Mouse (Mus musculus) v-Abl transformed pro-B cells (cell line): ENCODE measurements around the gene Hpse2.
"Not testable (repeated sequence)": the region's sequence is repeated elsewhere in the genome, so short reads cannot be mapped to it uniquely, and the experiment has no call there.

ENCODE experiments used
- in situ Hi-C, 2 experiments: fragments of 400-800 bp; cut with MboI; formaldehyde crosslinking; loops; one replicate each; pipeline ENCODE4 v1.15.1; 2025; ENCODE audit not compliant: unreplicated experiment in 2 of 2

Hpse2 gene

GRCm38 (mm10) chr19:43388017-43388904 lies at the start of gene Hpse2:
TSS of gene Hpse2 (minus strand) at chr19:43388355.
- in situ Hi-C loops, result no loop called here

GRCm38 (mm10) chr19:43427446-43428224 lies 39.5 kb upstream of the Hpse2 start:
- in situ Hi-C loops, result no loop called here

GRCm38 (mm10) chr19:43424082-43424481 lies 35.9 kb upstream of the Hpse2 start:
- in situ Hi-C loops, result loop anchor here (25.0 kb wide), 2 partner anchors 1212 to 1387 kb away; partner anchors contain the start of genes Sfrp5 (in 2 of the 2), Ankrd2 (in 1 of the 2) and Hoga1 (in 1 of the 2)

GRCm38 (mm10) chr19:43420506-43420905 lies 32.4 kb upstream of the Hpse2 start:
- in situ Hi-C loops, result loop anchor here (25.0 kb wide), 2 partner anchors 1208 to 1383 kb away; partner anchors contain the start of genes Sfrp5 (in 2 of the 2), Ankrd2 (in 1 of the 2) and Hoga1 (in 1 of the 2)

GRCm38 (mm10) chr19:43415565-43415964 lies 27.4 kb upstream of the Hpse2 start:
- in situ Hi-C loops, result loop anchor here (25.0 kb wide), 2 partner anchors 1203 to 1378 kb away; partner anchors contain the start of genes Sfrp5 (in 2 of the 2), Ankrd2 (in 1 of the 2) and Hoga1 (in 1 of the 2)

- in situ Hi-C loops, result loop anchor here (25.0 kb wide), 2 partner anchors 1195 to 1370 kb away; partner anchors contain the start of genes Sfrp5 (in 2 of the 2), Ankrd2 (in 1 of the 2) and Hoga1 (in 1 of the 2)
Measured at GRCm38 (mm10) chr19:43407181-43407580, 19.0 kb upstream of the Hpse2 start.

GRCm38 (mm10) chr19:43396327-43396726 lies 8.2 kb upstream of the Hpse2 start:
- in situ Hi-C loops, result loop anchor here in 1 of 2 experiments (10.0 kb wide), 1 partner anchor 1082 kb away; no protein-coding TSS in a partner anchor

- in situ Hi-C loops, result no loop called here
Measured at GRCm38 (mm10) chr19:43387071-43387770, 934 bp downstream of the Hpse2 start.

GRCm38 (mm10) chr19:43386041-43386952 lies 1.9 kb downstream of the Hpse2 start:
- in situ Hi-C loops, result no loop called here

GRCm38 (mm10) chr19:43385451-43385850 lies 2.7 kb downstream of the Hpse2 start:
- in situ Hi-C loops, result no loop called here

- in situ Hi-C loops, result no loop called here
Measured at GRCm38 (mm10) chr19:43384978-43385431, 3.1 kb downstream of the Hpse2 start.

GRCm38 (mm10) chr19:43384346-43384977 lies 3.7 kb downstream of the Hpse2 start:
- in situ Hi-C loops, result no loop called here

GRCm38 (mm10) chr19:43358830-43359229 lies 29.3 kb downstream of the Hpse2 start:
- in situ Hi-C loops, result no loop called here

GRCm38 (mm10) chr19:43311125-43311524 lies 77.0 kb downstream of the Hpse2 start:
- in situ Hi-C loops, result no loop called here

GRCm38 (mm10) chr19:43306756-43307155 lies 81.4 kb downstream of the Hpse2 start:
- in situ Hi-C loops, result no loop called here

- in situ Hi-C loops, result not testable (repeated sequence)
Measured at GRCm38 (mm10) chr19:43281336-43281735, 106.8 kb downstream of the Hpse2 start.

- in situ Hi-C loops, result no loop called here
Measured at GRCm38 (mm10) chr19:43243993-43244392, 144.2 kb downstream of the Hpse2 start.

- in situ Hi-C loops, result no loop called here
Measured at GRCm38 (mm10) chr19:43231711-43232110, 156.4 kb downstream of the Hpse2 start.

- in situ Hi-C loops, result no loop called here
Measured at GRCm38 (mm10) chr19:43193562-43193961, 194.6 kb downstream of the Hpse2 start.
